Mouse (Mus musculus): ENCODE data around the gene Nf1.

The Nf1 gene

GRCm38 (mm10) chr11:79468097-79468496 is 128.6 kb downstream of the Nf1 start:
- no peak for DNase-seq (ENCODE audit: low spot score in 2 of 2)

- DNase-seq (ENCODE audit: low spot score in 2 of 2): no peak
Measured at GRCm38 (mm10) chr11:79483392-79483791, 143.9 kb downstream of the Nf1 start.

- DNase-seq (ENCODE audit: low spot score in 2 of 2): peak in 1 of 2 experiments; percentile 44
Measured at GRCm38 (mm10) chr11:79483876-79484528, 144.5 kb downstream of the Nf1 start.

- DNase-seq (ENCODE audit: low spot score in 2 of 2): no peak
Measured at GRCm38 (mm10) chr11:79484721-79485120, 145.2 kb downstream of the Nf1 start.

- DNase-seq (ENCODE audit: low spot score in 2 of 2): no peak
Measured at GRCm38 (mm10) chr11:79494976-79495800, 155.7 kb downstream of the Nf1 start.

GRCm38 (mm10) chr11:79502917-79503316 is 163.4 kb downstream of the Nf1 start:
- no peak for DNase-seq (ENCODE audit: low spot score in 2 of 2)

- no peak for DNase-seq (ENCODE audit: low spot score in 2 of 2)
Measured at GRCm38 (mm10) chr11:79503845-79504244, 164.4 kb downstream of the Nf1 start, which contains the start of gene Omg. Omg (minus strand) TSS chr11:79504084.

GRCm38 (mm10) chr11:79504506-79504905 is 165.0 kb downstream of the Nf1 start:
- no peak for DNase-seq (ENCODE audit: low spot score in 2 of 2)

- no peak for DNase-seq (ENCODE audit: low spot score in 2 of 2)
Measured at GRCm38 (mm10) chr11:79511970-79512369, 172.5 kb downstream of the Nf1 start.

- DNase-seq (ENCODE audit: low spot score in 2 of 2): no peak
Measured at GRCm38 (mm10) chr11:79515331-79515730, 175.8 kb downstream of the Nf1 start.

- no peak for DNase-seq (ENCODE audit: low spot score in 2 of 2)
Measured at GRCm38 (mm10) chr11:79515798-79516197, 176.3 kb downstream of the Nf1 start.

GRCm38 (mm10) chr11:79519299-79519698 is 179.8 kb downstream of the Nf1 start:
- no peak for DNase-seq (ENCODE audit: low spot score in 2 of 2)

- no peak for DNase-seq (ENCODE audit: low spot score in 2 of 2)
Measured at GRCm38 (mm10) chr11:79519878-79520291, 180.4 kb downstream of the Nf1 start.

GRCm38 (mm10) chr11:79520772-79521171 is 181.3 kb downstream of the Nf1 start:
- DNase-seq (ENCODE audit: low spot score in 2 of 2): no peak

GRCm38 (mm10) chr11:79521930-79522329 is 182.4 kb downstream of the Nf1 start:
- DNase-seq (ENCODE audit: low spot score in 2 of 2): no peak

- no peak for DNase-seq (ENCODE audit: low spot score in 2 of 2)
Measured at GRCm38 (mm10) chr11:79522944-79523343, 183.5 kb downstream of the Nf1 start.

GRCm38 (mm10) chr11:79523560-79524309 is 184.2 kb downstream of the Nf1 start, which contains the start of gene Evi2b:
Evi2b (minus strand) TSS chr11:79523762.
- no peak for DNase-seq (ENCODE audit: low spot score in 2 of 2)

GRCm38 (mm10) chr11:79524310-79524575 is 184.8 kb downstream of the Nf1 start:
- DNase-seq (ENCODE audit: low spot score in 2 of 2): no peak

GRCm38 (mm10) chr11:79526549-79526948 is 187.1 kb downstream of the Nf1 start:
- no peak for DNase-seq (ENCODE audit: low spot score in 2 of 2)

GRCm38 (mm10) chr11:79527015-79527738 is 187.7 kb downstream of the Nf1 start:
- DNase-seq (ENCODE audit: low spot score in 2 of 2): no peak

- DNase-seq (ENCODE audit: low spot score in 2 of 2): no peak
Measured at GRCm38 (mm10) chr11:79527739-79528384, 188.4 kb downstream of the Nf1 start.
